Mouse (Mus musculus): Measurements from ENCODE around the gene Jtb. TPM values are rescaled to one million over a fixed set of nuclear protein-coding genes. Genes with fewer than 3 reads are reported as not detected.
A peak's percentile ranks its signal among the peaks of the same experiment; 100 is the strongest.

Jtb gene
- polyA plus RNA-seq, 1 experiment from 2014 or later, result 98.9 TPM

GRCm38 (mm10) chr3:90208662-90209061, 22.7 kb upstream of the Jtb start:
- Histone ChIP-seq H3K9ac (replicated peaks; ENCODE audit: low read depth, low read length) (no peak overlapping the region), H3K9me3 (ENCODE audit: control insufficient read depth, low read length) (no peaks in the 10 kb centered on the region), H3K27ac (ENCODE audit: low read depth, low read length) (no peak overlapping the region), H3K4me2 (ENCODE audit: low read depth, low read length) (no peak overlapping the region), H3K27me3 (ENCODE audit: control insufficient read depth, insufficient read depth, low read length) (no peaks in the 10 kb centered on the region), H3K4me1 (ENCODE audit: control insufficient read depth, insufficient read depth, low read length) (peaks cover 16% of the 10 kb centered on the region), H3K4me3 (ENCODE audit: low read depth, low read length) (no peak overlapping the region), H3K36me3 (ENCODE audit: control insufficient read depth, insufficient read depth, low read length) (peaks cover 39% of the 10 kb centered on the region)
- no peak for ATAC-seq (ENCODE audit: low read depth)
- WGBS, result 91% methylated on average over 2 of the region's 2 CpGs

- H3K4me3 ChIP-seq (ENCODE audit: low read depth, low read length), result no peak overlapping the region
- WGBS, result 93% methylated on average over 5 of the region's 5 CpGs
- ATAC-seq (ENCODE audit: low read depth), result no peak
- peaks cover 21% of the 10 kb centered on the region for H3K4me1 ChIP-seq (ENCODE audit: control insufficient read depth, insufficient read depth, low read length)
- no peaks in the 10 kb centered on the region for H3K27me3 ChIP-seq (ENCODE audit: control insufficient read depth, insufficient read depth, low read length)
- H3K36me3 ChIP-seq (ENCODE audit: control insufficient read depth, insufficient read depth, low read length), result peaks cover 39% of the 10 kb centered on the region
- no peak overlapping the region for H3K4me2 ChIP-seq (ENCODE audit: low read depth, low read length)
- H3K9ac ChIP-seq (replicated peaks; ENCODE audit: low read depth, low read length), result no peak overlapping the region
- no peak overlapping the region for H3K27ac ChIP-seq (ENCODE audit: low read depth, low read length)
- no peaks in the 10 kb centered on the region for H3K9me3 ChIP-seq (ENCODE audit: control insufficient read depth, low read length)
Observed at GRCm38 (mm10) chr3:90209908-90210566, 21.4 kb upstream of the Jtb start.

GRCm38 (mm10) chr3:90211475-90212398, 19.7 kb upstream of the Jtb start:
- peaks cover 39% of the 10 kb centered on the region for H3K36me3 ChIP-seq (ENCODE audit: control insufficient read depth, insufficient read depth, low read length)
- 85% methylated on average over 13 of the region's 13 CpGs for WGBS

GRCm38 (mm10) chr3:90212723-90213122, 18.7 kb upstream of the Jtb start:
- WGBS, result 17% methylated on average over 5 of the region's 5 CpGs
- Histone ChIP-seq H3K27ac (ENCODE audit: low read depth, low read length) (no peak overlapping the region), H3K9ac (replicated peaks; ENCODE audit: low read depth, low read length) (peak overlapping the region; percentile 79), H3K4me3 (ENCODE audit: low read depth, low read length) (peak overlapping the region; percentile 90), H3K9me3 (ENCODE audit: control insufficient read depth, low read length) (no peaks in the 10 kb centered on the region), H3K27me3 (ENCODE audit: control insufficient read depth, insufficient read depth, low read length) (no peaks in the 10 kb centered on the region), H3K36me3 (ENCODE audit: control insufficient read depth, insufficient read depth, low read length) (peaks cover 39% of the 10 kb centered on the region), H3K4me2 (ENCODE audit: low read depth, low read length) (peak overlapping the region; percentile 95), H3K4me1 (ENCODE audit: control insufficient read depth, insufficient read depth, low read length) (peaks cover 21% of the 10 kb centered on the region)
- ATAC-seq (ENCODE audit: low read depth), result no peak

More at GRCm38 (mm10) chr3:90211475-90212398, 19.7 kb upstream of the Jtb start:
- H3K27me3 ChIP-seq (ENCODE audit: control insufficient read depth, insufficient read depth, low read length), result no peaks in the 10 kb centered on the region
- peaks cover 21% of the 10 kb centered on the region for H3K4me1 ChIP-seq (ENCODE audit: control insufficient read depth, insufficient read depth, low read length)
- no peaks in the 10 kb centered on the region for H3K9me3 ChIP-seq (ENCODE audit: control insufficient read depth, low read length)
- H3K27ac ChIP-seq (ENCODE audit: low read depth, low read length), result no peak overlapping the region
- H3K9ac ChIP-seq (replicated peaks; ENCODE audit: low read depth, low read length), result no peak overlapping the region; the same call in 1 of the 2 replicates
- ATAC-seq (ENCODE audit: low read depth), result no peak
- peak overlapping the region; percentile 95 for H3K4me2 ChIP-seq (ENCODE audit: low read depth, low read length)
- H3K4me3 ChIP-seq (ENCODE audit: low read depth, low read length), result peak overlapping the region; percentile 90; the same call in 1 of the 2 replicates

- under 1% methylated on average over 42 of the region's 42 CpGs for WGBS
Observed at GRCm38 (mm10) chr3:90213377-90213866, 18.0 kb upstream of the Jtb start, which contains the start of the genes Rps27 and Rab13. Gene Rps27 (minus strand): TSS chr3:90213651. Gene Rab13 (plus strand): TSS chr3:90213695.

GRCm38 (mm10) chr3:90213956-90214684, 17.3 kb upstream of the Jtb start:
- H3K9ac ChIP-seq (replicated peaks; ENCODE audit: low read depth, low read length), result peak overlapping the region; percentile 50
- peak overlapping the region; percentile 95 for H3K4me2 ChIP-seq (ENCODE audit: low read depth, low read length)
- H3K9me3 ChIP-seq (ENCODE audit: control insufficient read depth, low read length), result no peaks in the 10 kb centered on the region
- ATAC-seq (ENCODE audit: low read depth), result peak; percentile 65
- peak overlapping the region; percentile 84 for H3K27ac ChIP-seq (ENCODE audit: low read depth, low read length)
- H3K4me1 ChIP-seq (ENCODE audit: control insufficient read depth, insufficient read depth, low read length), result peaks cover 21% of the 10 kb centered on the region
- peaks cover 27% of the 10 kb centered on the region for H3K36me3 ChIP-seq (ENCODE audit: control insufficient read depth, insufficient read depth, low read length)
- WGBS, result 10% methylated on average over 12 of the region's 12 CpGs
- H3K27me3 ChIP-seq (ENCODE audit: control insufficient read depth, insufficient read depth, low read length), result no peaks in the 10 kb centered on the region
- peak overlapping the region; percentile 90 for H3K4me3 ChIP-seq (ENCODE audit: low read depth, low read length)

More at GRCm38 (mm10) chr3:90213377-90213866, 18.0 kb upstream of the Jtb start, which contains the start of the genes Rps27 and Rab13:
- Histone ChIP-seq H3K4me1 (ENCODE audit: control insufficient read depth, insufficient read depth, low read length) (peaks cover 21% of the 10 kb centered on the region), H3K4me3 (ENCODE audit: low read depth, low read length) (peak within 1 kb of the TSS; percentile 90), H3K36me3 (ENCODE audit: control insufficient read depth, insufficient read depth, low read length) (peaks cover 34% of the 10 kb centered on the region), H3K9me3 (ENCODE audit: control insufficient read depth, low read length) (no peaks in the 10 kb centered on the region), H3K27ac (ENCODE audit: low read depth, low read length) (peak within 1 kb of the TSS; percentile 84), H3K9ac (replicated peaks; ENCODE audit: low read depth, low read length) (peak within 1 kb of the TSS; percentile 79), H3K27me3 (ENCODE audit: control insufficient read depth, insufficient read depth, low read length) (no peaks in the 10 kb centered on the region), H3K4me2 (ENCODE audit: low read depth, low read length) (peak within 1 kb of the TSS; percentile 95)
- ATAC-seq (ENCODE audit: low read depth), result peak; percentile 94

- no peaks in the 10 kb centered on the region for H3K27me3 ChIP-seq (ENCODE audit: control insufficient read depth, insufficient read depth, low read length)
- 43% methylated on average over 1 of the region's 1 CpGs for WGBS
- no peak overlapping the region for H3K4me2 ChIP-seq (ENCODE audit: low read depth, low read length)
- H3K9me3 ChIP-seq (ENCODE audit: control insufficient read depth, low read length), result no peaks in the 10 kb centered on the region
- no peak overlapping the region for H3K27ac ChIP-seq (ENCODE audit: low read depth, low read length)
- ATAC-seq (ENCODE audit: low read depth), result no peak
- peaks cover 12% of the 10 kb centered on the region; the same call in 1 of the 2 replicates for H3K36me3 ChIP-seq (ENCODE audit: control insufficient read depth, insufficient read depth, low read length)
- H3K4me3 ChIP-seq (ENCODE audit: low read depth, low read length), result no peak overlapping the region
- no peak overlapping the region for H3K9ac ChIP-seq (replicated peaks; ENCODE audit: low read depth, low read length)
- peaks cover 25% of the 10 kb centered on the region for H3K4me1 ChIP-seq (ENCODE audit: control insufficient read depth, insufficient read depth, low read length)
Observed at GRCm38 (mm10) chr3:90215825-90216380, 15.5 kb upstream of the Jtb start.

GRCm38 (mm10) chr3:90220088-90220487, 11.3 kb upstream of the Jtb start:
- peaks cover 7% of the 10 kb centered on the region; the same call in 1 of the 2 replicates for H3K4me1 ChIP-seq (ENCODE audit: control insufficient read depth, insufficient read depth, low read length)
- H3K27me3 ChIP-seq (ENCODE audit: control insufficient read depth, insufficient read depth, low read length), result no peaks in the 10 kb centered on the region
- no peak overlapping the region for H3K9ac ChIP-seq (replicated peaks; ENCODE audit: low read depth, low read length)
- peak; percentile 52 for ATAC-seq (ENCODE audit: low read depth)
- H3K9me3 ChIP-seq (ENCODE audit: control insufficient read depth, low read length), result no peaks in the 10 kb centered on the region
- H3K4me3 ChIP-seq (ENCODE audit: low read depth, low read length), result peak overlapping the region; percentile 27
- H3K36me3 ChIP-seq (ENCODE audit: control insufficient read depth, insufficient read depth, low read length), result no peaks in the 10 kb centered on the region
- H3K4me2 ChIP-seq (ENCODE audit: low read depth, low read length), result peak overlapping the region; percentile 52
- H3K27ac ChIP-seq (ENCODE audit: low read depth, low read length), result peak overlapping the region; percentile 44; the same call in 1 of the 2 replicates
- WGBS, result 9% methylated on average over 6 of the region's 6 CpGs
